Mouse (Mus musculus) left cerebral cortex, adult 8-10 months (tissue): ENCODE measurements around the gene Gm45716. TPM values are rescaled to one million over a fixed set of nuclear protein-coding genes. Genes with fewer than 3 reads are reported as not detected.

ENCODE experiments used
- DNase-seq, 2 experiments: peaks; one replicate each; pipeline ENCODE4 v3.0.0; 2022; ENCODE audit warnings: low spot score in 2 of 2
- total RNA-seq, 4 experiments: library from RNA; stranded (reverse); gene quantifications; 2 replicates each; pipeline ENCODE4 v1.2.4; 2022

Gm45716 gene
- 1 to 10 TPM; 2.6 to 4.5 (median 3.6) TPM for total RNA-seq

- DNase-seq, result no peak
Observed at GRCm38 (mm10) chr11:90187441-90187840, at the start of gene Gm45716. Gene Gm45716, plus strand, starts transcription at chr11:90187683.

GRCm38 (mm10) chr11:90142393-90142792, 45.1 kb upstream of the Gm45716 start:
- DNase-seq, result peak in 1 of 2 experiments; percentile 22

GRCm38 (mm10) chr11:90142936-90143335, 44.5 kb upstream of the Gm45716 start:
- no peak for DNase-seq

- no peak for DNase-seq
Observed at GRCm38 (mm10) chr11:90146086-90146860, 41.2 kb upstream of the Gm45716 start.

GRCm38 (mm10) chr11:90155066-90155465, 32.4 kb upstream of the Gm45716 start:
- no peak for DNase-seq

DNA sequence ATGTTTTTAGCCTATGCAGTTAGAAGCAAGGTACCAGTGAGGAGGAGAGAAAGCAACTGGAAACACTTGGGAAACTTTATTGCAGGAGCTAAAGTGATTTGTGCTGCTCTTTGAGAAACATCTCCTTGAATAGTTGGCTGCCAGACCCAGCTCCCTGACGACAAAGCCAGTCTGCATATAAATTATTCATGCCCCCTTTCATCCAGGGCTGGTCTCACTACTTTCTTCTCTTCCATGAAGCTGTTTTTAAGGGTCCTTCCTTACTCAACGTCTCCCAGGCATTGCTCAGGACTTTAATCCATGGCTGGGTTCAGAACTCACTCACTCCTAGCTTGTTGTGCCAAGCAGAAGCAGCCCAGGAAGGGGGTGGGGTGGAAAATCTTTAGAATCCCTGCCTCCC, 32.0 kb upstream of the Gm45716 start:
- no peak for DNase-seq

DNA sequence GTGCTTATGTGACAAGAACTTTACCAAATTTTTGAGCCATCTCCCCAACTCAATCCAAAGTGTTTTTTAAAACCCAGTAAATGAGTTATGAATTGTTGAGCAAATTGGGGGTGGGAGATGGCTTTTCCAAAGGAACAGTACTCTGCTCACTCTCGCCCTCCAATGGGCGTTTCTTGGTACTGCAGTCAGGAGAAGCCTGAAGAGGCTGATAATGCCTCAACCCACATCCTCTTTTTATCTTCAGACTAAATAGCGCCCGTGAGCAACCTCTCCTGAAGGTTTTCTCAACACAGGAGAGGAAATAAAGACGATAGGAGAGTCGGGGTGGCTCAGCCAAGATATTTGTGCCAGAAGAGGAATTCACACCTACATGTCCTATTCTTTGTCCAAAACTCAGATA, 19.7 kb upstream of the Gm45716 start:
- DNase-seq, result no peak

- no peak for DNase-seq
Observed at GRCm38 (mm10) chr11:90168338-90169065, 19.0 kb upstream of the Gm45716 start.

- peak in 1 of 2 experiments; percentile 16 for DNase-seq
Observed at GRCm38 (mm10) chr11:90169200-90170013, 18.1 kb upstream of the Gm45716 start.

DNA sequence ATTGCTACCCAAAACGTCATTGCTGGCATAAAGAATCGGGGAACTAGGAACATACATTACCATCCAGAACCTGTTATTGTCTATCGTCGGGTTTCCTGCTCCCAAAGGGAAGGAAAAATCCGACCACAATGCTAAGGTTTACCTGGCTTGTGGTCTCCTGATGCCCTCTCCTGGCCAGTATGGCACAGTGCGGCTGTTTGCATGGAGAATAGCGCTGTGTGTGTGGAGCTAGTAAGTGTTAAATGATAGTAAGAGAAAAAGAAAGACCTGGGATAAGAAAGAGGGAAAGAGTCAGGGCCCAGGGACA, 17.5 kb upstream of the Gm45716 start:
- DNase-seq, result peak in 1 of 2 experiments; percentile 31

DNA sequence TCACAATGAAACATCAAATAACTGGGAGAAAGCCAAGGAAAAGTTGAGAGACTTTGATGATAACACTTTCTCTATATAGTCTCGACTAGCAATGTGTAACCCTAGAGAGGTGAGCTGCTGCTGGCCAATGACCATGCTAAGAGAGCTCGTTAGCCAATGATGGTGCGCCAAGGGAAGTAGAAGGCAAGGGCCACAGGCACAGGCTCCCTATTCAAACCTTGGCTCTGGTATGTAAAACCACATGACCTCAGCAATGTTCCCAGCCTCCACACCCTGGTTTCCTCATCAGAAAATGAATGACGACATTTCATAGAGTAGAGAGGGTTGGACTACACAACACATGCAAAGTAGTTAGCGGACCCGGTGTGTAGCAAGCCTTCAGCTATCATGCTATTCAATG, 15.2 kb upstream of the Gm45716 start:
- DNase-seq, result no peak

DNA sequence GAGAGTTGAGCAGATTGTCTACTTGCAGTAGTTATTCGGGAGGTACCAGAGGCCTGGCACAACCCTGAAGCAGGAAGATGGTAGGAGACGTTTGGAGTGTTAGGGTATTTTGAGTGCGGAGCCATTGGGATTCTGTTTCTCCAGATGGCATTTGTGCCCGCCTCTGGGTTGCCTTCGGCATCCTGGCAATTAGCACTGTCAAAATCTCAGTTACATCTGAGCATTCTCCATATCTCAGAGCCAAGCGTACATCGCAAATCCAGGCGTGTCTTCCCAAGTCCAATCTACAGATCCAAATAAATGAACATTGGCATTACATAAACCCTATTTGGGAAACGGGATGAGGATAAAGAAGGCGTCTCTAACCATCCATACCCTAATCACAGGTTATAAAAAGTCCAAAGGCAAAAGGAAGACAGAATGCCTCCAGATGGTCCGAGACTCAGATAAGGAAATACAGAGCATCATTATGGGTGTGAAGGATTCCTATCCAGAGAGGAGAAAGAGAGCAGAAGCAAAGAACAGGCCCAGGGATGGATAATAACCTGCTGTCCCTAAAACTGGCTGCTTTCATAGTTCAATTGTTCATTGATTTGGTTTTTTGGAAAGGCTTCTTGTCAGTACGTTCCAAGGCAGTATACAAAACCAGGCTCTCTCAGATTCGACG, 11.7 kb upstream of the Gm45716 start:
- DNase-seq, result peak in 1 of 2 experiments; percentile 63

GRCm38 (mm10) chr11:90177389-90177788, 10.1 kb upstream of the Gm45716 start:
- DNase-seq, result no peak

DNA sequence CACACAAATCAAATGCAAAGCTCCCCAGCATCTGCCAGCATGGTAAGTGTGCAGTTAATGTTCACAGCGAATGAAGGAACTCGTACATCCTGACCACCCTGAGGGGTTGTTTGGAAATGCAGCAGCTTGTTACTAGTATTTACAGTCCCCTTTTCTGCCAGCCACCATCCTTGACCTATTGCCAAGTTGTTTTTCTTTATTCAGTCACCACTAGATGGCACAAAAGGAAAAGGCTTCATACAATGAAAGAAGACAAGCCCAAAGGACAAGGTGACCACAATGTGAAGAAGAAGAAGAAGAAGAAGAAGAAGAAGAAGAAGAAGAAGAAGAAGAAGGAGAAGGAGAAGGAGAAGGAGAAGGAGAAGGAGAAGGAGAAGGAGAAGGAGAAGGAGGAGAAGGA, 4.1 kb upstream of the Gm45716 start:
- DNase-seq, result no peak

DNA sequence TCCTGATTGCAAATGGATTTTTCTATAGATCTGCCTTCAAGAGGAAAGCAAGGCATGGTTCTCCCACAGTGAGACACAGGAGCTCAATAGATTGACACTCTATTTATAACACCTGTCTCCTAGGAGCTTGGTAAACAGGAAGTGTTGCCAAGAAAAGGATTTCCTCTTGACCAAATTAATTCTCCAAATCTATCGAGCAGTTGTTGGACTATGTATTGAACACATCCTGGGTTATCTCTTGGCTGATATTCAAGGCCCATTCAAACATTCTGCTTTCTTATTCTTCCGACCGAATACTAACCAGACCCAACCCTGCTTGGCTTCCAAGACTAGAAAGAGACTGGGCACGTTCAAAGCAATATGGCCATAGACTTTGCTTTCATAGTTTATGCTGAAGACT, 2.7 kb upstream of the Gm45716 start:
- DNase-seq, result no peak

GRCm38 (mm10) chr11:90190156-90190555, 2.7 kb downstream of the Gm45716 start:
- no peak for DNase-seq

DNA sequence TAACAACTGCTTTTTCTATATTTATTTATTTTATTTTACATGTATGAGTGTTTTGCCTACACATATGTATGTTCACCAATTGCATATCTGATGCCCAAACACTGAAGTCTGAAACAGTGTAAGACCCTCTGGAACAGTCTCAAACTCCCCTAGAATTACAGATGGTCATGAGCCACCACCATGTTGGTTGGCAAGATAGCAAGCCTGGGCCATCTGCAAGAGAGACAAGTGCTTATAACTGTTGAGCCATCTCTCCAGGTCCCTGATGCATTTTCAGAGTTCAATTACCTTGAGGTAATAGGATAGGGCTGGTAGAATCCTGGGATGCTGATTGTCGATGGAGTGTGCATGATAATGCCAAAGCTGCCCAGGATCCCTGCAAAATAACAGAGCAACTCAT, 7.5 kb downstream of the Gm45716 start:
- no peak for DNase-seq

GRCm38 (mm10) chr11:90195756-90196520, 8.5 kb downstream of the Gm45716 start:
- DNase-seq, result no peak

DNA sequence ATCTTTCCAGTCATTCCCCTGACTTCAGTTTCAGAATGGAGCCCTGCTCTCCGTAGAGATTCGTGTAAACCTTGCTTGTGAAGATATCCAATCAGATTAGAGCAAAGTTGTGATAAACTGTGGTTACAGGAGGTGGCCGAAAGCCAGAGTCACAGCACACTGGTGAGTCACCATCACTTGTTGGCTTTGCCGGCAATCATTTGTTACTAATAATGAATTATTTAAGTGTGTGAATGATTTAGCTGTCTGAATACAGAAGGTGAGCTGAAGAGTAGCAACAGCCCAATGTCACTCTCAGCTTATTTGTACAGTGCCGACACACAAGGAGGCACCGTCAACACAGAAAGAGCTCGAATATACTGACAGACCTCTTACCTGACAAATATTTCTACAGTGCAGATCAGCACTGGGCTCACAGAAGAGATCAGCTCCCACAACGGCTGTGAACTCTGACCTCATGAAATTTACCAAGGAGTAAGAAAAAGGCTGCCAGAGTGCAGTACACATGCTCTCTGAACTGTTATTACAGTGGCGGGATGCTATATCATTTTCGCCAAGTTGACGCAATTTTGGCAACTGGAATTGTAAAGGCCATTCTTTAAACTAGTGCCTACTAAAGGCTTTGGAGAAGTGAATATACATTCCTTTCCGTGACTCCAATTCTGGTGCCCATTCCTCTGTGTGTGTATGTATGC, 9.2 kb downstream of the Gm45716 start:
- DNase-seq, result no peak

DNA sequence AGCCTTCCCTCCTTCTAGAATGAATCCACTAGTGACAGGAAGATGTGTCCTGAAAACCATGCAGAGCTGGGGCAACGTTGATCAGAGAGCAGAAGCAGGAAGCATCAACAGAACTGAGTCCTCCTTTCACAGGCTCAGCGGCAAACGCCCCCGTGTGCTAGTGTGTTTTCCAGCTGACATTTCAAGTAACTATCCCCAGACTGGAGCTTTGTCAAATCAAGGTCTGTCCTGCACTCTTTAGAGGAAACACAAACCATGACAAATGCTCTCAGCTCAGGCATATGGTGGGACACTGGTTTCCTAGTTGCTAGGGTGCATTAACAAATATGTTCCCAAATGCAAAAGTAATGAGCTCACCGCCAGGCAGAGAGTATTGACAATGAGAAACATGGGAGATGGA, 10.6 kb downstream of the Gm45716 start:
- peak in 1 of 2 experiments; percentile 12 for DNase-seq
